Mouse (Mus musculus) kidney, adult 2 months (tissue): Measurements from ENCODE around the gene Parp9.

Experiments
- CTCF ChIP-seq: fragments of 200-500 bp; conservative IDR thresholded peaks from 2 replicates; pipeline ENCODE4 v1.5.1; 2011; ENCODE audit warnings: low read depth, mild to moderate bottlenecking, control low read depth, low read length, moderate library complexity, mixed read lengths; ENCODE audit not compliant: insufficient read depth, insufficient read length
- POLR2A ChIP-seq: fragments of 200-500 bp; IDR thresholded peaks from one replicate; pipeline ENCODE4 v1.6.1; 2011; ENCODE audit warnings: low read depth, low read length, control low read depth

- TF ChIP-seq CTCF = peak; percentile 61
- TF ChIP-seq POLR2A = no peak
Measured at GRCm38 (mm10) chr16:35941382-35941781, 3.1 kb downstream of the Parp9 start.
